Mouse (Mus musculus) liver, embryonic 13.5 days (tissue): Measurements from ENCODE around the gene Gcn1l1. TPM values are rescaled to one million over a fixed set of nuclear protein-coding genes. Genes with fewer than 3 reads are reported as not detected.

Experiments used
- ATAC-seq: fragments of 200-750 bp; cut with Nextera tagmentation; 2 replicates; pipeline ENCODE4 v1.8.0; 2017; ENCODE audit warnings: low read depth, mild to moderate bottlenecking, moderate number of reproducible peaks, moderate library complexity
- DNase-seq: peaks from one replicate; pipeline ENCODE4 v3.0.0; 2022
- H3K27ac ChIP-seq: fragments of 300-500 bp; sonication (generic); 2 replicates; pipeline ENCODE4 v1.5.1; 2015; ENCODE audit warnings: moderate library complexity, mild to moderate bottlenecking, inconsistent platforms
- H3K27me3 ChIP-seq: fragments of 300-500 bp; sonication (generic); 2 replicates; pipeline ENCODE4 v1.6.1; 2015; ENCODE audit warnings: mild to moderate bottlenecking, inconsistent platforms
- H3K36me3 ChIP-seq: fragments of 300-500 bp; sonication (generic); 2 replicates; pipeline ENCODE4 v1.6.1; 2015; ENCODE audit warnings: mild to moderate bottlenecking, inconsistent platforms
- H3K4me1 ChIP-seq: fragments of 300-500 bp; sonication (generic); replicated peaks from 2 replicates; pipeline ENCODE4 v1.6.1; 2015; ENCODE audit warnings: inconsistent platforms
- H3K4me2 ChIP-seq: fragments of 300-500 bp; sonication (generic); 2 replicates; pipeline ENCODE4 v1.6.1; 2015; ENCODE audit warnings: inconsistent platforms, mild to moderate bottlenecking, moderate library complexity
- H3K4me3 ChIP-seq: fragments of 300-500 bp; sonication (generic); replicated peaks from 2 replicates; pipeline ENCODE4 v1.5.1; 2015; ENCODE audit warnings: mild to moderate bottlenecking, inconsistent platforms
- H3K9ac ChIP-seq: fragments of 300-500 bp; sonication (generic); 2 replicates; pipeline ENCODE4 v1.6.1; 2015; ENCODE audit warnings: mild to moderate bottlenecking, inconsistent platforms
- H3K9me3 ChIP-seq: fragments of 300-500 bp; sonication (generic); replicated peaks from 2 replicates; pipeline ENCODE4 v1.6.1; 2016; ENCODE audit warnings: inconsistent platforms
- WGBS: fragments of 180-500 bp; shearing (Covaris S2); methylation state at CpG from one replicate; pipeline ENCODE4 v1.1.7; 2015; ENCODE audit not compliant: insufficient replicate concordance; 5-methylcytosine and 5-hydroxymethylcytosine counted together
- polyA plus RNA-seq: library from polyadenylated mRNA; unstranded; fragments of >200 nt; fragmentation: Nextera tagmentation; extraction: Ambion mirVana; gene quantifications from 2 replicates; pipeline ENCODE4 v1.2.1, GENCODE M21; 2015

Gcn1l1 gene
- polyA plus RNA-seq, 1 experiment from 2014 or later: 18.7 TPM

- DNase-seq (no peak), ATAC-seq (0 out of 2 replicates have a peak, but pooled peaks have one; percentile 16)
- no peaks in the 10 kb centered on the region for H3K27me3 ChIP-seq
- H3K4me2 ChIP-seq: no peak overlapping the region
- peaks cover 4% of the 10 kb centered on the region for H3K4me1 ChIP-seq
- peaks cover 6% of the 10 kb centered on the region; the same call in 1 of the 2 replicates for H3K9me3 ChIP-seq
- no peak overlapping the region for H3K9ac ChIP-seq
- no peak overlapping the region for H3K4me3 ChIP-seq
- peaks cover 99% of the 10 kb centered on the region for H3K36me3 ChIP-seq
- H3K27ac ChIP-seq: no peak overlapping the region
- WGBS: 86% methylated on average over 14 of the region's 14 CpGs
Measured at GRCm38 (mm10) chr5:115580229-115581001, 15.4 kb downstream of the Gcn1l1 start.

GRCm38 (mm10) chr5:115581662-115582061 is 16.6 kb downstream of the Gcn1l1 start:
- H3K9ac ChIP-seq: no peak overlapping the region
- no peak overlapping the region for H3K4me3 ChIP-seq
- H3K9me3 ChIP-seq: peaks cover 6% of the 10 kb centered on the region; the same call in 1 of the 2 replicates
- no peak overlapping the region for H3K4me2 ChIP-seq
- peaks cover 99% of the 10 kb centered on the region for H3K36me3 ChIP-seq
- WGBS: 89% methylated on average over 9 of the region's 9 CpGs
- DNase-seq: no peak
- H3K4me1 ChIP-seq: peaks cover 6% of the 10 kb centered on the region
- no peaks in the 10 kb centered on the region for H3K27me3 ChIP-seq
- no peak overlapping the region for H3K27ac ChIP-seq
- no peak for ATAC-seq

- Histone ChIP-seq H3K9me3 (peaks cover 6% of the 10 kb centered on the region; the same call in 1 of the 2 replicates), H3K27me3 (no peaks in the 10 kb centered on the region), H3K4me1 (peaks cover 6% of the 10 kb centered on the region; the same call in 1 of the 2 replicates), H3K4me3 (no peak overlapping the region), H3K36me3 (peaks cover 98% of the 10 kb centered on the region), H3K27ac (no peak overlapping the region), H3K9ac (no peak overlapping the region), H3K4me2 (no peak overlapping the region)
- DNase-seq: no peak
- 86% methylated on average over 12 of the region's 12 CpGs for WGBS
- no peak for ATAC-seq
Measured at GRCm38 (mm10) chr5:115585616-115586015, 20.6 kb downstream of the Gcn1l1 start.

GRCm38 (mm10) chr5:115586166-115586565 is 21.1 kb downstream of the Gcn1l1 start:
- Histone ChIP-seq H3K27me3 (no peaks in the 10 kb centered on the region), H3K9me3 (peaks cover 6% of the 10 kb centered on the region; the same call in 1 of the 2 replicates), H3K36me3 (peaks cover 98% of the 10 kb centered on the region), H3K4me1 (peaks cover 6% of the 10 kb centered on the region; the same call in 1 of the 2 replicates), H3K4me3 (no peak overlapping the region), H3K27ac (no peak overlapping the region), H3K4me2 (no peak overlapping the region), H3K9ac (no peak overlapping the region)
- 87% methylated on average over 15 of the region's 15 CpGs for WGBS
- DNase-seq (no peak), ATAC-seq (no peak)

- no peak for ATAC-seq
- WGBS: 88% methylated on average over 2 of the region's 2 CpGs
Measured at GRCm38 (mm10) chr5:115586780-115587179, 21.7 kb downstream of the Gcn1l1 start.

GRCm38 (mm10) chr5:115591028-115591427 is 26.0 kb downstream of the Gcn1l1 start:
- DNase-seq (no peak), ATAC-seq (no peak)
- H3K4me2 ChIP-seq: no peak overlapping the region
- H3K4me3 ChIP-seq: no peak overlapping the region
- H3K27me3 ChIP-seq: no peaks in the 10 kb centered on the region
- peaks cover 98% of the 10 kb centered on the region for H3K36me3 ChIP-seq
- H3K9ac ChIP-seq: no peak overlapping the region
- H3K4me1 ChIP-seq: no peaks in the 10 kb centered on the region
- no peak overlapping the region for H3K27ac ChIP-seq
- WGBS: 55% methylated on average over 11 of the region's 11 CpGs
- no peaks in the 10 kb centered on the region for H3K9me3 ChIP-seq

More at GRCm38 (mm10) chr5:115586780-115587179, 21.7 kb downstream of the Gcn1l1 start:
- Histone ChIP-seq H3K27me3 (no peaks in the 10 kb centered on the region), H3K9ac (no peak overlapping the region), H3K4me3 (no peak overlapping the region), H3K4me1 (peaks cover 6% of the 10 kb centered on the region; the same call in 1 of the 2 replicates), H3K27ac (no peak overlapping the region), H3K9me3 (0 out of 2 replicates have a peak, but pooled peaks cover 6% of the 10 kb centered on the region), H3K36me3 (peaks cover 98% of the 10 kb centered on the region), H3K4me2 (no peak overlapping the region)
- no peak for DNase-seq

GRCm38 (mm10) chr5:115591506-115591905 is 26.5 kb downstream of the Gcn1l1 start:
- DNase-seq: no peak
- Histone ChIP-seq H3K9ac (no peak overlapping the region), H3K27ac (no peak overlapping the region), H3K36me3 (peaks cover 98% of the 10 kb centered on the region), H3K27me3 (no peaks in the 10 kb centered on the region), H3K9me3 (no peaks in the 10 kb centered on the region), H3K4me1 (no peaks in the 10 kb centered on the region), H3K4me2 (no peak overlapping the region), H3K4me3 (no peak overlapping the region)
- WGBS: 87% methylated on average over 2 of the region's 2 CpGs
- ATAC-seq: no peak

GRCm38 (mm10) chr5:115603561-115603960 is 38.5 kb downstream of the Gcn1l1 start:
- 82% methylated on average over 6 of the region's 6 CpGs for WGBS
- DNase-seq (no peak), ATAC-seq (no peak)
- H3K4me2 ChIP-seq: no peak overlapping the region
- H3K27ac ChIP-seq: no peak overlapping the region
- H3K4me3 ChIP-seq: no peak overlapping the region
- H3K9me3 ChIP-seq: no peaks in the 10 kb centered on the region
- H3K36me3 ChIP-seq: peaks cover 86% of the 10 kb centered on the region
- H3K27me3 ChIP-seq: no peaks in the 10 kb centered on the region
- H3K9ac ChIP-seq: no peak overlapping the region
- H3K4me1 ChIP-seq: no peaks in the 10 kb centered on the region

- DNase-seq: peak; percentile 31
- H3K4me1 ChIP-seq: peaks cover 20% of the 10 kb centered on the region
- 57% methylated on average over 11 of the region's 11 CpGs for WGBS
- H3K36me3 ChIP-seq: peaks cover 93% of the 10 kb centered on the region
- ATAC-seq: peak; percentile 79
- no peaks in the 10 kb centered on the region for H3K27me3 ChIP-seq
- no peak overlapping the region for H3K4me2 ChIP-seq
- H3K9ac ChIP-seq: peak overlapping the region; percentile 42; the same call in 1 of the 2 replicates
- H3K4me3 ChIP-seq: no peak overlapping the region
- H3K27ac ChIP-seq: peak overlapping the region; percentile 63
- no peaks in the 10 kb centered on the region for H3K9me3 ChIP-seq
Measured at GRCm38 (mm10) chr5:115611566-115611965, 46.5 kb downstream of the Gcn1l1 start.

GRCm38 (mm10) chr5:115613332-115613731 is 48.3 kb downstream of the Gcn1l1 start:
- H3K36me3 ChIP-seq: peaks cover 99% of the 10 kb centered on the region
- no peak for DNase-seq
- H3K27ac ChIP-seq: no peak overlapping the region
- H3K27me3 ChIP-seq: no peaks in the 10 kb centered on the region
- no peaks in the 10 kb centered on the region for H3K9me3 ChIP-seq
- no peak overlapping the region for H3K4me2 ChIP-seq
- ATAC-seq: no peak
- H3K4me3 ChIP-seq: no peak overlapping the region
- 89% methylated on average over 9 of the region's 9 CpGs for WGBS
- no peak overlapping the region for H3K9ac ChIP-seq
- H3K4me1 ChIP-seq: peaks cover 20% of the 10 kb centered on the region

- Histone ChIP-seq H3K36me3 (peaks cover 99% of the 10 kb centered on the region), H3K4me1 (peaks cover 20% of the 10 kb centered on the region), H3K27ac (no peak overlapping the region), H3K9ac (no peak overlapping the region), H3K4me2 (no peak overlapping the region), H3K27me3 (no peaks in the 10 kb centered on the region), H3K9me3 (no peaks in the 10 kb centered on the region), H3K4me3 (no peak overlapping the region)
- ATAC-seq (no peak), DNase-seq (peak; percentile 51)
- WGBS: 72% methylated on average over 7 of the region's 7 CpGs
Measured at GRCm38 (mm10) chr5:115614948-115615347, 49.9 kb downstream of the Gcn1l1 start.
